Mouse (Mus musculus): Measurements from ENCODE around the gene Pccb. TPM values are rescaled to one million over a fixed set of nuclear protein-coding genes. Genes with fewer than 3 reads are reported as not detected.

Pccb gene
- polyA plus RNA-seq, 1 experiment from 2014 or later = 42.0 TPM

- ATAC-seq (replicated peaks; ENCODE audit: low FRiP score, low read depth) = peak; percentile 19; the same call in 1 of the 2 replicates
- Histone ChIP-seq H3K27me3 (ENCODE audit: insufficient read depth, low read length) (no peaks in the 10 kb centered on the region), H3K4me1 (replicated peaks; ENCODE audit: insufficient read depth, low read length) (peaks cover 23% of the 10 kb centered on the region; the same call in 1 of the 2 replicates), H3K36me3 (ENCODE audit: insufficient read depth, low read length) (0 out of 2 replicates have a peak, but pooled peaks cover 6% of the 10 kb centered on the region), H3K9me3 (replicated peaks; ENCODE audit: low read length) (no peaks in the 10 kb centered on the region), H3K9ac (ENCODE audit: low read depth, low read length) (no peak overlapping the region), H3K4me3 (replicated peaks; ENCODE audit: low read depth, low read length) (no peak overlapping the region), H3K27ac (peak overlapping the region; percentile 98), H3K4me2 (ENCODE audit: low read length) (no peak overlapping the region)
- 77% methylated on average over 14 of the region's 15 CpGs for WGBS
- TF ChIP-seq CTCF (IDR thresholded peaks at IDR 0.05; ENCODE audit: low read depth) = no peak
- no peak for DNase-seq (ENCODE audit: low spot score)
Observed at GRCm38 (mm10) chr9:101035836-101036596, 1.3 kb upstream of the Pccb start.

- Histone ChIP-seq H3K27me3 (ENCODE audit: insufficient read depth, low read length) (no peaks in the 10 kb centered on the region), H3K4me3 (replicated peaks; ENCODE audit: low read depth, low read length) (peak overlapping the region; percentile 57), H3K9me3 (replicated peaks; ENCODE audit: low read length) (no peaks in the 10 kb centered on the region), H3K4me1 (replicated peaks; ENCODE audit: insufficient read depth, low read length) (peaks cover 23% of the 10 kb centered on the region; the same call in 1 of the 2 replicates), H3K36me3 (ENCODE audit: insufficient read depth, low read length) (0 out of 2 replicates have a peak, but pooled peaks cover 8% of the 10 kb centered on the region), H3K27ac (peak overlapping the region; percentile 98), H3K9ac (ENCODE audit: low read depth, low read length) (peak overlapping the region; percentile 82), H3K4me2 (ENCODE audit: low read length) (peak overlapping the region; percentile 71)
- under 1% methylated on average over 14 of the region's 14 CpGs for WGBS
- TF ChIP-seq CTCF (IDR thresholded peaks at IDR 0.05; ENCODE audit: low read depth) = no peak
- DNase-seq (ENCODE audit: low spot score) (no peak), ATAC-seq (replicated peaks; ENCODE audit: low FRiP score, low read depth) (no peak)
Observed at GRCm38 (mm10) chr9:101033761-101034447, 794 bp downstream of the Pccb start.

- Histone ChIP-seq H3K27ac (no peak overlapping the region), H3K4me1 (replicated peaks; ENCODE audit: insufficient read depth, low read length) (peaks cover 5% of the 10 kb centered on the region; the same call in 1 of the 2 replicates), H3K9ac (ENCODE audit: low read depth, low read length) (no peak overlapping the region), H3K36me3 (ENCODE audit: insufficient read depth, low read length) (peaks cover 7% of the 10 kb centered on the region; the same call in 1 of the 2 replicates), H3K4me3 (replicated peaks; ENCODE audit: low read depth, low read length) (no peak overlapping the region), H3K27me3 (ENCODE audit: insufficient read depth, low read length) (no peaks in the 10 kb centered on the region), H3K9me3 (replicated peaks; ENCODE audit: low read length) (no peaks in the 10 kb centered on the region), H3K4me2 (ENCODE audit: low read length) (no peak overlapping the region)
- no peak for TF ChIP-seq CTCF (IDR thresholded peaks at IDR 0.05; ENCODE audit: low read depth)
- DNase-seq (ENCODE audit: low spot score) (no peak), ATAC-seq (replicated peaks; ENCODE audit: low FRiP score, low read depth) (no peak)
- 99% methylated on average over 10 of the region's 10 CpGs for WGBS
Observed at GRCm38 (mm10) chr9:101018768-101019167, 15.9 kb downstream of the Pccb start.

GRCm38 (mm10) chr9:101017734-101018516 is 16.8 kb downstream of the Pccb start:
- H3K4me2 ChIP-seq (ENCODE audit: low read length) = no peak overlapping the region
- H3K4me3 ChIP-seq (replicated peaks; ENCODE audit: low read depth, low read length) = no peak overlapping the region
- peak overlapping the region; percentile 31; the same call in 1 of the 2 replicates for H3K27ac ChIP-seq
- no peak for ATAC-seq (replicated peaks; ENCODE audit: low FRiP score, low read depth)
- peak; percentile 73 for DNase-seq (ENCODE audit: low spot score)
- no peaks in the 10 kb centered on the region for H3K9me3 ChIP-seq (replicated peaks; ENCODE audit: low read length)
- H3K9ac ChIP-seq (ENCODE audit: low read depth, low read length) = no peak overlapping the region
- H3K4me1 ChIP-seq (replicated peaks; ENCODE audit: insufficient read depth, low read length) = peaks cover 5% of the 10 kb centered on the region; the same call in 1 of the 2 replicates
- peaks cover 7% of the 10 kb centered on the region; the same call in 1 of the 2 replicates for H3K36me3 ChIP-seq (ENCODE audit: insufficient read depth, low read length)
- peak; percentile 44; the same call in 1 of the 2 replicates for TF ChIP-seq CTCF (IDR thresholded peaks at IDR 0.05; ENCODE audit: low read depth)
- WGBS = 43% methylated on average over 15 of the region's 15 CpGs
- no peaks in the 10 kb centered on the region for H3K27me3 ChIP-seq (ENCODE audit: insufficient read depth, low read length)

- DNase-seq (ENCODE audit: low spot score) (no peak), ATAC-seq (replicated peaks; ENCODE audit: low FRiP score, low read depth) (no peak)
- Histone ChIP-seq H3K27ac (no peak overlapping the region), H3K4me2 (ENCODE audit: low read length) (no peak overlapping the region), H3K27me3 (ENCODE audit: insufficient read depth, low read length) (no peaks in the 10 kb centered on the region), H3K36me3 (ENCODE audit: insufficient read depth, low read length) (peaks cover 8% of the 10 kb centered on the region; the same call in 1 of the 2 replicates), H3K9me3 (replicated peaks; ENCODE audit: low read length) (no peaks in the 10 kb centered on the region), H3K9ac (ENCODE audit: low read depth, low read length) (no peak overlapping the region), H3K4me3 (replicated peaks; ENCODE audit: low read depth, low read length) (no peak overlapping the region), H3K4me1 (replicated peaks; ENCODE audit: insufficient read depth, low read length) (peaks cover 5% of the 10 kb centered on the region; the same call in 1 of the 2 replicates)
- TF ChIP-seq CTCF (IDR thresholded peaks at IDR 0.05; ENCODE audit: low read depth) = no peak
- 83% methylated on average over 9 of the region's 9 CpGs for WGBS
Observed at GRCm38 (mm10) chr9:101015324-101015723, 19.4 kb downstream of the Pccb start.
